Mouse (Mus musculus): ENCODE data around the gene Slamf1. TPM values are rescaled to one million over a fixed set of nuclear protein-coding genes. Genes with fewer than 3 reads are reported as not detected.

The Slamf1 gene
- 1.6 and 1.7 TPM in 2 replicates for polyA plus RNA-seq (2015; fragmentation: Nextera tagmentation; extraction: Ambion mirVana)

DNA sequence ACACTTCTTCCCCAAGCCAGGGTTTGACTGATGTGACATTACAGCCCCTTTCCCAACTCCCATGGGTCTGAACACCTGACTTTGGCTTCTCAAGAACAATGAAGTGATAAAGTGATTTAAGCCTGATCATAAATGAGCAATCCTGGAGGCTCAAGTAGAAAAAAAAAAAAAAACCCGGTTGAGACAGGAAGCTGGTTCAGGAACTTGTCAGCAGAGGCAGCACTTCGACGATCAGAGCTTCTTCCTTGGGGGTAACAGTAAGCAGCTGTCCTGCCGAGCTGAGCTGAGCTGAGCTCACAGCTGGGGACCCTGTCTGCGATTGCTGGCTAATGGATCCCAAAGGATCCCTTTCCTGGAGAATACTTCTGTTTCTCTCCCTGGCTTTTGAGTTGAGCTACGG, at the start of gene Slamf1:
TSS of gene Slamf1 (plus strand) at position 230 of the 400 bp plus-strand sequence.
- H3K27me3 ChIP-seq (ENCODE audit: control insufficient read depth, insufficient read depth, low read depth, low read length): no peaks in the 10 kb centered on the region
- no peak within 1 kb of the TSS for H3K4me3 ChIP-seq (ENCODE audit: low read depth, low read length)
- H3K9ac ChIP-seq (ENCODE audit: low read depth, low read length): no peak within 1 kb of the TSS
- H3K36me3 ChIP-seq (ENCODE audit: control insufficient read depth, insufficient read depth): no peaks in the 10 kb centered on the region
- H3K4me2 ChIP-seq (ENCODE audit: low read depth, low read length): no peak within 1 kb of the TSS
- H3K4me1 ChIP-seq (ENCODE audit: control insufficient read depth, low read depth, low read length): no peaks in the 10 kb centered on the region
- no peak within 1 kb of the TSS for H3K27ac ChIP-seq (ENCODE audit: low read length)
- ATAC-seq (ENCODE audit: low read depth): no peak
- H3K9me3 ChIP-seq (replicated peaks; ENCODE audit: control insufficient read depth, low read length): no peaks in the 10 kb centered on the region
- 13% methylated on average over 6 of the region's 6 CpGs for WGBS (ENCODE audit: insufficient replicate concordance)

DNA sequence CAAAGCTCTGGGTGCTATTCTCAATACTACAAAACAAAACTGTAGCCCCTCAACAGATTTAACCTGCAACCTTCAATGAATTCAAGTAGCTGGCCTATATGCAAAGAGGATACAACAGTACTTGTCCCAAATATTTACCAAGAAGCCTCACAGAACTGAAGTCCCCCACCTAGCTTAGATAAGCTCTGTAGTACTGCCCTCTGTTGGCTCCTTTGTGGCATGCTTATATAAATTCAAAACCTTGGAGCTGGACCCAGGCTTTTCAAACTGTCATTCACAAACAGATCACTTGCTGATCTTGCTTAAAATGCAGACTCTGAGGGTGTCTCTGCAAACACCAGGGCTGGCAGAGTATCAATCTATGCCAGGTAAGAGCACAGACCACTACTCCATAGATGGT, 35.7 kb upstream of the Slamf1 start:
- Histone ChIP-seq H3K4me1 (ENCODE audit: control insufficient read depth, low read depth, low read length) (no peaks in the 10 kb centered on the region), H3K9ac (ENCODE audit: low read depth, low read length) (no peak overlapping the region), H3K4me3 (ENCODE audit: low read depth, low read length) (no peak overlapping the region), H3K36me3 (ENCODE audit: control insufficient read depth, insufficient read depth) (no peaks in the 10 kb centered on the region), H3K9me3 (replicated peaks; ENCODE audit: control insufficient read depth, low read length) (no peaks in the 10 kb centered on the region), H3K27ac (ENCODE audit: low read length) (no peak overlapping the region), H3K4me2 (ENCODE audit: low read depth, low read length) (no peak overlapping the region), H3K27me3 (ENCODE audit: control insufficient read depth, insufficient read depth, low read depth, low read length) (no peaks in the 10 kb centered on the region)
- ATAC-seq (ENCODE audit: low read depth): no peak

DNA sequence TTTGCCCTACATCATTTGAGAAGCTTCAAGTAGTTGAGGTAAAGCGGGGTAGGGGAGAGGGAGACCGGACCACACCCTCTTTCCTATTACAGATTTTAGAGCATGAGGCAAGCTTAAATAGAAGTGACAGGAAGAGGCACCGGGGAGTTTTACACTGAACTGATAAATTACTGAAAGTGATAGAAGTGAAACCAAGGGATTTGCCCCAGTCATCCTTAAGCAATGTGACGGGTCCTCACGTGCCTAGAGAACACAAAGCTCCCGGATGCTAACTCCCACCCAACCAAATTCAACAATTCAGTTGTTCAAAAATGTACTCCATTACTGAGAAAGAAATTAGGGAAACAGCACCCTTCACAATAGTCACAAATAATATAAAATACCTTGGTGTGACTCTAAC, 32.0 kb upstream of the Slamf1 start:
- ATAC-seq (ENCODE audit: low read depth): no peak
- WGBS (ENCODE audit: insufficient replicate concordance): 49% methylated on average over 6 of the region's 6 CpGs
- Histone ChIP-seq H3K9me3 (replicated peaks; ENCODE audit: control insufficient read depth, low read length) (no peaks in the 10 kb centered on the region), H3K9ac (ENCODE audit: low read depth, low read length) (no peak overlapping the region), H3K4me2 (ENCODE audit: low read depth, low read length) (no peak overlapping the region), H3K4me1 (ENCODE audit: control insufficient read depth, low read depth, low read length) (no peaks in the 10 kb centered on the region), H3K36me3 (ENCODE audit: control insufficient read depth, insufficient read depth) (no peaks in the 10 kb centered on the region), H3K4me3 (ENCODE audit: low read depth, low read length) (no peak overlapping the region), H3K27me3 (ENCODE audit: control insufficient read depth, insufficient read depth, low read depth, low read length) (no peaks in the 10 kb centered on the region), H3K27ac (ENCODE audit: low read length) (no peak overlapping the region)

DNA sequence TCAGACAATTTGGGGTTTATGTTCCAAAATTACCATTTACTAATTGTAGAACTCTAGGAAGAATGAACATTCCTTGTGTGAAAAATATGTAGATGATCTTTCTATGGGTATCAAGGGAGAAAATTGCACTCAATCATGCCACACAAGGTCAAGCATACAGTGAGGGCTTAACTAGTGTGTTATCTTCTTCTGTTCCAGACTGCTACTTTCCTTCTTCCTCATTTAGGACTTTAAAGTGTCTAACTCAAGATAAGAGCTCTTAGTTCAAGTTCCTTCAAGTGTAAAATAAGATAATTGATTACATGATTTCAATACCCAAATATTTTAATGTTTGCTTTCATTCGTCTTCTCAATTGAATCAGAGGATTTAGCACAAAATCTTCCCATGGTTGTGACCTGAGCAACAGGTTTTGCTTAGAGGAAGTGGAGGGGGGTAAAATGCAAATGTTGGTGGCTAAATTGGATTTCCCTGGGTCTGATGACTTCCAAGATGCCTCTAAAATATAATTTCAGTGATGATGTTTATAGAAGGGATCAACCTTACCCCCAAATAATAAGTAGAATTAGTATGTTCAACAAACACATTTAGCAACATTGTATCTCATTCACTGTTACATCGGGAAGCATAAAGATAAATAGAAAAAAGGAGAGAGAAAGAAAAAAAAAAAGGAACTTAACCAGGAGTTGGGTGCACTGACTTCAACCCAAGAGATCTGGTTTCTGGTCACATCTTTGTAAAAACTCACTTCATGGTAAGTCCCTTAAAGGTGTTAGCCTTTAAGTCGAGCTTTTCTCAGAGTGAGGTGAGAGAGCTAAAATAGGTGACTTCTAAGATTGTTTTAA, 18.6 kb upstream of the Slamf1 start:
- Histone ChIP-seq H3K27ac (ENCODE audit: low read length) (no peak overlapping the region), H3K4me1 (ENCODE audit: control insufficient read depth, low read depth, low read length) (no peaks in the 10 kb centered on the region), H3K4me2 (ENCODE audit: low read depth, low read length) (no peak overlapping the region), H3K9me3 (replicated peaks; ENCODE audit: control insufficient read depth, low read length) (no peaks in the 10 kb centered on the region; the same call in 1 of the 2 replicates), H3K9ac (ENCODE audit: low read depth, low read length) (no peak overlapping the region), H3K36me3 (ENCODE audit: control insufficient read depth, insufficient read depth) (no peaks in the 10 kb centered on the region), H3K4me3 (ENCODE audit: low read depth, low read length) (no peak overlapping the region), H3K27me3 (ENCODE audit: control insufficient read depth, insufficient read depth, low read depth, low read length) (no peaks in the 10 kb centered on the region)
- ATAC-seq (ENCODE audit: low read depth): no peak
- WGBS (ENCODE audit: insufficient replicate concordance): 46% methylated on average over 3 of the region's 3 CpGs

DNA sequence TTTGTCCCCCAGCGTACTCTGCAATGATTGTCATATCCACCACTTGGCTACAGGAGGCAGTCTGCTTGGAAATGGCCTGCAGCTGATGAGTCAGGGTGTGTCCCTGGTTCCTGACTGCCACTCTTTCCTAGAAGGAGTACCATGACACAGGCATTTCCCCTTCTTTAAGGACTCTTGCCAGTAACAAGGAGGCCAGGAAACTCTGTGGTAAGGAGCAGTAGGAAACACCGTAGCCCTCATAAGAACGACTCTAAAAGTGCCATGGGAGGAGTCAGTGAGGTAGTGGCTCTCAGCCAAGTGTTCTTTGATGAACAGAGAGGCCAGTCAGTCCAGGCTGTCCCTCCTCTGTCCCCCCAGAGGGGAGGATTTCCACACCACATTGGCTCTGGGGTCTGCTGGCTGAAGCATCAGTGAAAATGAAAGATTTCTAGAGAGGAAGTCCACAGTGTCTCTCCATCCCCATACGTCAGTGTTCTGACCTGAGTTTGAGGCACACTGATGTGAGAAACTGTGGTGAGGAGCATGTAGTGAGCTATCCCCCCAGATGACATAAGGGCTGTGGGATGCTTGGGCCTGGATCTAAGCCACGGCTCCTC, 5.0 kb upstream of the Slamf1 start:
- Histone ChIP-seq H3K9ac (ENCODE audit: low read depth, low read length) (no peak overlapping the region), H3K9me3 (replicated peaks; ENCODE audit: control insufficient read depth, low read length) (no peaks in the 10 kb centered on the region), H3K27me3 (ENCODE audit: control insufficient read depth, insufficient read depth, low read depth, low read length) (no peaks in the 10 kb centered on the region), H3K4me2 (ENCODE audit: low read depth, low read length) (no peak overlapping the region), H3K36me3 (ENCODE audit: control insufficient read depth, insufficient read depth) (no peaks in the 10 kb centered on the region), H3K27ac (ENCODE audit: low read length) (no peak overlapping the region), H3K4me3 (ENCODE audit: low read depth, low read length) (no peak overlapping the region), H3K4me1 (ENCODE audit: control insufficient read depth, low read depth, low read length) (no peaks in the 10 kb centered on the region)
- WGBS (ENCODE audit: insufficient replicate concordance): 35% methylated on average over 5 of the region's 5 CpGs
- no peak for ATAC-seq (ENCODE audit: low read depth)

DNA sequence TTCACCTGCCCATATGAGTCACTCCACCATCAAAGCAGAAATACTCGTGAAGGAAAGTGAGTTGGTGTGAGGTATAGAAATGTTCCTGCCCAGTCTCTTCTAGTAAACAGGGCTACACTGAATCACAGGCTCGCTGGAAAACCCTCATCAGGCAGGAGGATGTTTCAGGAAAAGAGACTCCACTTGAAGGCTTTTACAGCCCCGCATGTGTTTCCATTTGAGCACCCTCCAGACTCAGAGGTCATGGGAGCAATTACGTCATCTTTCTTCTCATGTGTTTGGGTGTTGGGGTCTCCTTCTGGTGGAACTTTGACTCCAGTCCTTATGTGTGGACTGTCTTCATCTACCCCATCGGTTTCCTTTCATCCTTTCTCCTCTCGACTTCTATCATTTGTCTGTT, 4.1 kb downstream of the Slamf1 start:
- H3K36me3 ChIP-seq (ENCODE audit: control insufficient read depth, insufficient read depth): no peaks in the 10 kb centered on the region
- no peak for ATAC-seq (ENCODE audit: low read depth)
- H3K4me3 ChIP-seq (ENCODE audit: low read depth, low read length): no peak overlapping the region
- H3K4me2 ChIP-seq (ENCODE audit: low read depth, low read length): no peak overlapping the region
- H3K9me3 ChIP-seq (replicated peaks; ENCODE audit: control insufficient read depth, low read length): no peaks in the 10 kb centered on the region
- no peaks in the 10 kb centered on the region for H3K27me3 ChIP-seq (ENCODE audit: control insufficient read depth, insufficient read depth, low read depth, low read length)
- H3K4me1 ChIP-seq (ENCODE audit: control insufficient read depth, low read depth, low read length): no peaks in the 10 kb centered on the region
- H3K27ac ChIP-seq (ENCODE audit: low read length): no peak overlapping the region
- H3K9ac ChIP-seq (ENCODE audit: low read depth, low read length): no peak overlapping the region
- WGBS (ENCODE audit: insufficient replicate concordance): 58% methylated on average over 6 of the region's 6 CpGs

DNA sequence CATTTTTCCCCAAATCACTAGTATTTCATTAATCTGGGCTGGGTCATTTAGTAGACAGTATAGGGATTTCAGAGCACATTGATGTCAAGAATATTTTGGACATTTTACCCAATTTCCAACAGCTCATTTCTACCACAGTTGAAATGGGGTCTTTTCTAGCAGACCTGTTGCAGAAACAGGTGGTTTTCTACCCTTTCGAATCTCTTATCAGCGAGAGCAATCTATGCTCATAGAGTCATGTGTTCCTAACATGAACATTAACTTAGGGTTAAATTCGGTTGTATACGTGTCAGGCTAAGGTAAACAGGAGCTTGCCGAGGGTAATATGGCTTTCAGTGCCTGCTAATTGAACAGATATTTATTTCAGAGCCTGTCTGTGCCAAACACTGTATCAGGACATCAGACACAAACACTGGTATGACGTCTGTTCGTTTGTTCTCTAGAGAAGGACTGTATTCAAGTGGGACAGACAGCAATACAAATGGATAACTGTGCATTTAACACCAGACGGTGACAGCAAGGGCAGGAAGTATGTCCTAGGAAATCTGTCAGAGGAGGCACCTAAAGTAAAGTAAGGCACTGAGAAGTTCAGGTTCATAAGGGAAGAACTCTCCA, 5.3 kb downstream of the Slamf1 start:
- no peak overlapping the region for H3K4me3 ChIP-seq (ENCODE audit: low read depth, low read length)
- H3K27me3 ChIP-seq (ENCODE audit: control insufficient read depth, insufficient read depth, low read depth, low read length): no peaks in the 10 kb centered on the region
- H3K36me3 ChIP-seq (ENCODE audit: control insufficient read depth, insufficient read depth): no peaks in the 10 kb centered on the region
- 57% methylated on average over 8 of the region's 8 CpGs for WGBS (ENCODE audit: insufficient replicate concordance)
- no peaks in the 10 kb centered on the region for H3K4me1 ChIP-seq (ENCODE audit: control insufficient read depth, low read depth, low read length)
- ATAC-seq (ENCODE audit: low read depth): no peak
- no peak overlapping the region for H3K9ac ChIP-seq (ENCODE audit: low read depth, low read length)
- no peaks in the 10 kb centered on the region for H3K9me3 ChIP-seq (replicated peaks; ENCODE audit: control insufficient read depth, low read length)
- no peak overlapping the region for H3K4me2 ChIP-seq (ENCODE audit: low read depth, low read length)
- H3K27ac ChIP-seq (ENCODE audit: low read length): no peak overlapping the region

DNA sequence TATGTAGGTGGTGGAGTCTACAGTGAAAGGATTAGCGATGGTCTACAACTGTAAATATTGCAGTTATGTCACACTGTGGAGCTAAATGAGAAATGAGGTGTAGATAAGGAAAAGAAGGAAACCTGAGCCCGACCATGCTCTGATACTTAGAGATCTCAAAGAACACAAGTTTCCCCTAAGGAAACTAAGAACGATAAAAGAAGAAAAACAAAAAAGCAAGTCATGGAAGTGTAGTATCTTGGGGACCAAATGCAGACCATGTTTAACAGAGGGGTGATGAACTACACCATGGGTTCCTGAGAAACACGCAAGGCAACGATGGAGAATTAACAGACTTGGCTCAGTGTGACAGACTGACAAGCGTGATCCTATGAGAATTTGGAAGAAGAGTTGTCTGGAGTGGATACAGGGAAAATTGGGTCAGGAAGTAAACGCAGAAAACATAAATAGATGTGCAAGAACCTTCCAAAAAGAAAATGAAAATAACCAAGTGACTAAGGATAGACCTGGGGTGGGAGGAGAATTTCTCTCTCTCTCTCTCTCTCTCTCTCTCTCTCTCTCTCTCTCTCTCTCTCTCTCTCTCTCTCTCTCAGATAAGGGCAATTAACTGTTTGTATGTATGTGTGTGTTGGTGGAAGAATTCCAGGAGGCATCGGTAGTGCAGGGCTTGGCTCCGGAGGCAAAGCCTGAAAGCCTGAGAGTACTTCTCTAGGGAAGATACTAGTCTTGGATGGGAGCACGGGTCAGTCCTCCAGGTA, 6.5 kb downstream of the Slamf1 start:
- no peak for ATAC-seq (ENCODE audit: low read depth)
- 34% methylated on average over 10 of the region's 10 CpGs for WGBS (ENCODE audit: insufficient replicate concordance)

More for the DNA sequence above, 6.5 kb downstream of the Slamf1 start:
- no peaks in the 10 kb centered on the region for H3K27me3 ChIP-seq (ENCODE audit: control insufficient read depth, insufficient read depth, low read depth, low read length)
- no peak overlapping the region for H3K27ac ChIP-seq (ENCODE audit: low read length)
- H3K4me2 ChIP-seq (ENCODE audit: low read depth, low read length): no peak overlapping the region
- H3K9me3 ChIP-seq (replicated peaks; ENCODE audit: control insufficient read depth, low read length): no peaks in the 10 kb centered on the region
- no peaks in the 10 kb centered on the region for H3K36me3 ChIP-seq (ENCODE audit: control insufficient read depth, insufficient read depth)
- H3K9ac ChIP-seq (ENCODE audit: low read depth, low read length): no peak overlapping the region
- no peaks in the 10 kb centered on the region for H3K4me1 ChIP-seq (ENCODE audit: control insufficient read depth, low read depth, low read length)
- H3K4me3 ChIP-seq (ENCODE audit: low read depth, low read length): no peak overlapping the region

All from liver, embryonic 16.5 days (tissue).